Mouse (Mus musculus) urinary bladder, adult 2 months (tissue): Measurements from ENCODE around the gene Clock. TPM values are rescaled to one million over a fixed set of nuclear protein-coding genes. Genes with fewer than 3 reads are reported as not detected.

Experiments used
- DNase-seq: peaks from one replicate; pipeline ENCODE4 v3.0.0; 2022; ENCODE audit warnings: low spot score
- polyA plus RNA-seq: library from polyadenylated mRNA; depleted of rRNA; stranded (reverse); fragments of >200 nt; gene quantifications from 2 replicates; pipeline ENCODE4 v1.2.3, GENCODE M21; 2012

Clock gene
- polyA plus RNA-seq, 1 experiment, result 12.7 TPM

GRCm38 (mm10) chr5:76283890-76284289, 20.7 kb downstream of the Clock start:
- DNase-seq, result no peak

- DNase-seq, result no peak
Measured at GRCm38 (mm10) chr5:76274977-76275376, 29.6 kb downstream of the Clock start.

DNA sequence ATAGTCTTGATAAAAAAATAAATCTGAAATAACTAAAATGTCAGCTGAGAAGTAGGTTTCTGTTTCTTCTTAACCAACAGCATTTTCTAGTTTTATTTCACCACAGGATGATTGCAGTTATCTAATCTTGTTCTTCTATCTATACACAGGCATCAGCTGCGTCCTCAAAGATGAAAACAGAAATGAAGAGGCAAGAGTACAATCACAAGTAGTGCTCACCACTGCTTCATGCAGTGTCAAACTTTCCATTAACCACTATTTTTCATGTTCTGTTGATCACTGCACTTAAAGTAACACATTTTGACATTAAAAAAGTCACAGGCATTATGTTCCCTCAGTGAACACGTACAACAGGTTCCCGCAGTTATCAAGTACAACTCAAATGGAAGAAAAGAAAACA, 53.6 kb downstream of the Clock start:
- no peak for DNase-seq

- no peak for DNase-seq
Measured at GRCm38 (mm10) chr5:76246539-76246938, 58.1 kb downstream of the Clock start.

GRCm38 (mm10) chr5:76245419-76245818, 59.2 kb downstream of the Clock start:
- DNase-seq, result no peak

GRCm38 (mm10) chr5:76244430-76244829, 60.2 kb downstream of the Clock start:
- no peak for DNase-seq

DNA sequence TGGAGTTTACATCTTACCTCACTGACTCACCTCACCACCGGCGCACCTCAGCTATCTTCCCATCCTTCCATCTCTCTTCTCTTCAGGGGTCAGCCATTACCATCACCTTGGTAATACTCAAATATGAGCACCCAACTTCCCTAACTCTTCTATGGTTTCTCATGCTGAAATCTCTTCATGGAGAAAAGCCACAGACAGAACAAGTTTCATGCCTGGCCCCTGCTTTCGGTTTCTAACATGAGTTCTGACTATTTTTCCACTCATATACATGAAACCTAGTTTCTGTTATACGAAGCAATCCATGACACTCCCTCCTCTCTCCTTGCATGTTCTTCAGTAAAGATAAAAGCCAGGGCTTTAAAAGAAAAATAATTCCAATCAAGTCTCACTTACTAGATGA, 60.7 kb downstream of the Clock start:
- DNase-seq, result no peak

DNA sequence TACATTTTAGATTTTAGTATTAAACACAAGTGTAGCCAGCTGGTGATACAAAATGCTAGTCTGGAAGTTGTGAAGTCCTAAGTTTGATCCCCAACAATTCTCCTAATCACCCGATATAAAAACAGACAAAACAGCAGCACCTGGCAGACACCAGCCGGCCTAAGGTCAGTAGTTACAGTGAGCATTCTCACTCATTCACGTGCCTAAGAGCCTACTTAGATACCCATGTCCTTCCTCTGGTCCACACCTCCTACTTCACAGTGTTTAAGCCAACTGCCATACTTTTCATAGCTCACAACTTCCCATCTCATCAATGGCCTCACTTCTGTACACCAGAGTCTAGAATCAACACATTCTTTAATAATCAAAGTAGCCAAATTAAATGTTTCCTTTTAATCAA, 61.3 kb downstream of the Clock start:
- DNase-seq, result no peak

GRCm38 (mm10) chr5:76231171-76231855, 73.3 kb downstream of the Clock start:
- DNase-seq, result no peak

GRCm38 (mm10) chr5:76216691-76217090, 87.9 kb downstream of the Clock start:
- no peak for DNase-seq

DNA sequence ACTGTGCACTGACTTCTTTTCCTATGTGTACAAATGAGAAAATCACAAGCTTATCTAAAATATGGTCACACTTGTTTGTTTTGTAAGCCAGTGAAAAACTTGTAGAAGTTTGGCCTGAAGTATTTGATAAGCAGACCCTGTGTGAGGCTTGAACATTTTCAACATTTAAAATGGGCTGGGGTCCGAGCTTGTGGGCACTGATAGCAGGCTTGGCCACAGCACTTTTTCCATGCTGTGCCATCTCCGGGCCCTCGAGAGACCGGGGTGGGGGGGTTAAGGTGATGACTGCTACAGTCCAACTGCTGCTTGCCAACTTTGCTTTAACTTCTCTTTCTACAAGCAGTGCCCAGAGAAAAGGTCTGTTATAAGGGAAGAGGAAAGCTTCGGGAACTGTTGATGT, 96.5 kb downstream of the Clock start:
- no peak for DNase-seq

DNA sequence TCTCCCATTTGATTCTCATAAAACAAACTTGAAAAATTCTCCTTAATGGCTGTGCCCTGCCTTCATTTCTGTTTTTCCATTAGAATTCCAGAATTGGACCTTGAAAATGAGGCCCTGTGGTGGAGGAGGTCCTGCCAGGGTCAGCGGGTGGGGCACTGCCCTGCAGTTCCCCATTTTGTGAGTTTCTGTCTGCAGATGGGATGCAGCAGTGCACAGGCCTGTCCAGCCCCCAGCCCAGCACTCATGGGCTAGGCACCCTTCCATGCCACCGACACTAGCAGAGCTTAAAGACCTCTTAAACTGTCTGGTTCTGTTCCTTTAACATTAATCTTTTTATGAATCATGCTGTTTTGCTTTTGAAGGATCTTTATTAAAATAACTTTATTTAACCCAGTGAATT, 98.7 kb downstream of the Clock start:
- no peak for DNase-seq

GRCm38 (mm10) chr5:76203171-76203570, 101.4 kb downstream of the Clock start:
- no peak for DNase-seq

DNA sequence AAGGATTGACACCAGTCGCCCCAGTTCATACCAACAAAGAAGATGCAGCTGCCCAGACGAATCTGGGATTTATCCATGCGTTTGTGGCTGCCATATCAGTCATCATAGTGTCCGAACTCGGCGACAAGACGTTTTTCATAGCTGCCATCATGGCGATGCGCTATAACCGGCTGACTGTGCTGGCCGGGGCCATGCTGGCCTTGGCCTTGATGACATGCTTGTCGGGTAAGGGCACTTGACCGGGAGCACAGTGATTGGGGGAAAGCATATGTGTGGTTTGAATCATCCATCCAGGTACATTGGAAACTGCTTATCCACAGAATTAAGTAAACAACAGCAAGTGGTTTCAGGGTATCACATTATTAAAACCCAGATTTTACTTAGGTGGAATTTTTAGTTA, 105.2 kb downstream of the Clock start:
- no peak for DNase-seq

DNA sequence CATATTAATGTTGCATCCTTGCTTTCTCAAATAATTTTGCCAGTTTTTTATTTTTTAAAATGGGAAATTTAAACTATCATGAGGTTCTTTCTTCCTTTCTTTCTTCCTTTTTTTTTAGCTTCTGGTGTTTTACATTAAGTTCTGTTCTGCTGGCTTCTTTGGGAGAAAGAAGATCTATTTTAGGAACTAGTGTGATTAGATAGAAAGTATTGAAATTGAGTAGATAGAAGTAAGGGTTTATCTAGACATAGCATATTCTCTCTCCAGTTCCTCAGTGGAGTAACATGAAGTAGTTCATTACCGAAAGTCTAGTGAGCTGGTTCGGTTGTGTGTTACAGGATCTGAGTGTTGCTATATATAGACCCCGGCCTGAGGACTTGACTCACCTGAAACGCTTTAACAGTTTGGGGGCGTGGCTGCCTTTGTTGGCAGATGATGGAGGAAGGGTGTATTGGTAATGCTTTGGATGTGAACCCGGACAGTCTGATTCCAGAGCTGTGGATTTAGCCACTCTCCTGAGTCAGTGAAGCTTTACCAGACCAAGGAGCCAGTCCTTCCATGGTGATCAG, 110.1 kb downstream of the Clock start:
- DNase-seq, result no peak

DNA sequence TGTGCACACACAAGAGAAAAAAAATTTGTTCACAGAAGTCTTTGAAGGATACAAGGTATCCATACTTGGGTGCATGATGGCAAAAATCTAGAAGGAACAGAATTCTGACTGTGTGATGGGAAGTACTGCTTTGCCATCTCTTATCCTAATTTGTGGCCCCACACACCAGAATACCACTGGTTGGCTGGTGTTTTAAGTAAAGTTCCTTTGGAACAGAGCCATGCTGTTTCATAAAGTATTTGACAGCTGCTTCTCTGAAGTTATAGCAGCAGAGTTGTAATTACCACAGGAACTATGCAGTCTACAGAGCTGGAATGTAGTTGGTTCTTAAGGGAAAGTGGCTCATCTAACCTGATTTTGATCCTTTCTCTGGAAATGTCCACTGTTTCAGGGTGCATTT, 111.5 kb downstream of the Clock start:
- no peak for DNase-seq

DNA sequence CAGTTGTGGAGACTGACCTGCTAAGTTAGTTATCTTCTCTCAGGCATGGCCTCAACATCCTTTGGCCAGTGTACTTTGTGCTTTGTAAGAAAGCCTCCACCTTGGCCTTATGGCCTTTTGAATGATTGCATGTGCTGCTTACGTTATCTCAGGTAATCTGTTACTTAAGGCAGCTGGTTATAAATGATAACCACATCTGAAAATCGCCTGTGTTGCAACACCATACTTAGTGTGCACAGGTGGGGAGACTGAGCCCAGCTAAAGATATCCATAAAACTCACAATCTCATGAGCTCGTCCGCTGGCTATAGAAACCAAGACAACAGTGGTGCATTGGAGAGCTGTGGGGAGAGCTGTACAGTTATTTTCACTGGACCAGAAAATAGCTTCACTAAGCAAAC, 114.0 kb downstream of the Clock start:
- no peak for DNase-seq

DNA sequence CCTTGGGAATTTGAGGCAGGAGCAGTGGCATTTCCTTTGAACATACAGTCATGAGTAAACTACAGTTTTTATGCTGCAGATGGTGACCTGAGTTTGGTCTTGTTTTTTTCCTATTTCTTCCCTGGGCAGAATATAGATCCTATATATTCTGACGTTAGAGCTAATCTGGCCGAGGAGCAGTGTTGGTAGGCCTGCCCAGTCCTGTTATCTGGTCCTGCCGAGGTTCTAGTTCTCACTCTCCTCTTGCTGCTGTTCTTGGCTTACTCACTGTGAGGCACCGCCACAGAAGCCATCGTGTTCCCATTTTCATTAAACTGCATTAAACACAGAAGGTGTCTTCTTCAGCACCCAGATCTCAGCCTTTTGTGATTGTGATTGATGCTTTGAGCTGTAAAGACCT, 116.7 kb downstream of the Clock start:
- DNase-seq, result no peak

- DNase-seq, result peak; percentile 72
Measured at GRCm38 (mm10) chr5:76184286-76185080, 120.1 kb downstream of the Clock start.

DNA sequence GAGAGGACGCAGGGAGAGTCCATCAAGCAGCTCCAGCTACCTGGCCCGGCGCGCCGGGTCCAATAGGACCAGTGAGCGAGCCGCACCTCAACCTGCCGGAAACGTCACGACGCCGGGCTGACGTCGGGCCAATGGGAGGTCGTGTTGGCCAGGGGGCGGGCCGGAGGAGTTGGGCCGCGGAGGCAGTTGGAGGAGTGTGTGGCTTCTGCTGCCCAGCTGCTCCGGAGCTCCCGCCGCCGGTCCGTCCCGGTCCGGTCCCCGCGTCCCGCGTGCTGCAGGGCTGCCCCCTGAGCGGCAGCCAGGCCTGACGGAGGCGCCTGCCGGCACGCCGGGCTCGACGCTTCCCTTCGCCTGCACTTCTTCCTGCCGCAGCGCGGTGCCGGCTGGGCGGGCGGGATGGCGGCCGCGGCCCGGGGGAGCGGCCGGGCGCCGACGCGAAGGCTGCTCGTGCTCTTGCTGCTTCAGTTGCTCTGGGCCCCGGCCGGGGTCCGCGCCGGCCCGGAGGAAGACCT, 120.8 kb downstream of the Clock start, which contains the start of gene Tmem165:
TSS of gene Tmem165 (plus strand) at position 131 of the 512 bp plus-strand sequence.
- DNase-seq, result peak; percentile 95

DNA sequence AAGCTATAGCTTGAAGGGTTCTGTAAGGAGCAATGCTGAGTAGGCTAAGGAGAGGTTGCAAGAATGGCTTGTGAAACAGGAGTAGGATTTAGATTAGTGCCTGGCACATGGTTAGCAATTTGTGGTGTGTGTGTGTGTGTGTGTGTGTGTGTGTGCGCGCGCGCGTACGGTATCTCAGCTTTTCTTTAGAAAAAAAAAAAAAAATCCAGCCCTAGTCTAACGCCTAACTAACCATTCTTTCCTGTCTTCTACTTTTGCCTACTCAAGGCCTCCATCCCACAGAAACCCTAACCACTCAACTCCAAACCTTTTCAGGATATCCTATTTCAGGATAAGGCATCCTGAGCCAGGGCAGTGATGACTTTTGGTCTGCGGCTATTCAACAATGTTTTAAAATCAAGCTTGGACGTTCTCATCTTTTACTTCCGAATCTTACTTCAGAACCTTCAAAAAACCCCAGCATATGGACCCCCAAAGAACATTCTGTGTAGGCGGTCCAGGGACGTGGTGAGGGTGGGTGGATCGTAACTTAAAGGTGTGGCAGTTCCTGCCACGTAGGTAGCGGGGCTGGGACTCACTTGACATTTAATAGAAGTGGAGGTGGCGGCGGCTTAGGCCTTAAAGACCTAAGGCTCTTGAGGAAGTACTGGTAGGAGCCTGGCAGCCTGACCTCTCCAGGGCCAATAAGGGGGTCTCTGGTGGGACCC, 121.4 kb downstream of the Clock start:
- no peak for DNase-seq

DNA sequence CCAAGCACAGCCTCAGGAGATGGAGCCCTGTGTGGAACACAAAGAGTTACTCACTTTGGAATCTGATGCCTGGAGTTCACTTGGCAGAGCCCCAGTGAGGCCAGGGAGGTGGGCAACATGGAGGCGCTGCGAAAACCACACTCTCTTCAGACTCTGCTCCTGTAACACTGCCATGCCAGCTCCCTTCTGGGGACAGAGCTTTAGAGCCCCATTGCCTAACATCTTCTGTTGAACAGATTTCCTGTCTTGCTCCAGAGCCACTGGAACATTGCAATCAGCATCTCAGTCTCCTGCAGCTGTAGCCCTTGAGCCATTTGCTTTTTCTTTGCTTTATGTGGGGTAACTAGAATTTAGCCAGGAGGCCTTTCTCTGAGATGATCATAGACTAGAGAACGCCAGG, 122.3 kb downstream of the Clock start:
- DNase-seq, result no peak
